Mouse (Mus musculus): ENCODE results near the gene Eif2d. TPM values are rescaled to one million over a fixed set of nuclear protein-coding genes. Genes with fewer than 3 reads are reported as not detected.

Gene Eif2d
- polyA plus RNA-seq, 1 experiment: not detected

GRCm38 (mm10) chr1:131212956-131213355 is 60.0 kb downstream of the Eif2d start:
- TF ChIP-seq POLR2A (IDR thresholded peaks at IDR 0.05; ENCODE audit: insufficient read depth, low read depth, low read length) (no peak), CTCF (IDR thresholded peaks at IDR 0.05; ENCODE audit: insufficient read depth, low read depth, low read length) (no peak)
- H3K27ac ChIP-seq (ENCODE audit: insufficient read depth, low read depth, low read length): no peak overlapping the region
- WGBS: 86% methylated on average over 5 of the region's 5 CpGs

GRCm38 (mm10) chr1:131213361-131213760 is 60.4 kb downstream of the Eif2d start:
- H3K4me1 ChIP-seq (ENCODE audit: control insufficient read depth, insufficient read depth, low read length): peaks cover 5% of the 10 kb centered on the region
- no peak overlapping the region for H3K4me3 ChIP-seq (ENCODE audit: insufficient read depth, low read depth, low read length)
- no peak for TF ChIP-seq CTCF (IDR thresholded peaks at IDR 0.05; ENCODE audit: insufficient read depth, low read depth, low read length)
- TF ChIP-seq POLR2A (IDR thresholded peaks at IDR 0.05; ENCODE audit: insufficient read depth, low read depth, low read length): no peak
- 90% methylated on average over 6 of the region's 6 CpGs for WGBS
- no peak overlapping the region for H3K27ac ChIP-seq (ENCODE audit: insufficient read depth, low read depth, low read length)

More at GRCm38 (mm10) chr1:131212956-131213355, 60.0 kb downstream of the Eif2d start:
- no peak overlapping the region for H3K4me3 ChIP-seq (ENCODE audit: insufficient read depth, low read depth, low read length)
- peaks cover 5% of the 10 kb centered on the region for H3K4me1 ChIP-seq (ENCODE audit: control insufficient read depth, insufficient read depth, low read length)

- Histone ChIP-seq H3K4me1 (ENCODE audit: control insufficient read depth, insufficient read depth, low read length) (no peaks in the 10 kb centered on the region), H3K27ac (ENCODE audit: insufficient read depth, low read depth, low read length) (no peak overlapping the region), H3K4me3 (ENCODE audit: insufficient read depth, low read depth, low read length) (no peak overlapping the region)
- 91% methylated on average over 11 of the region's 11 CpGs for WGBS
- TF ChIP-seq POLR2A (IDR thresholded peaks at IDR 0.05; ENCODE audit: insufficient read depth, low read depth, low read length) (no peak), CTCF (IDR thresholded peaks at IDR 0.05; ENCODE audit: insufficient read depth, low read depth, low read length) (no peak)
Observed at GRCm38 (mm10) chr1:131218933-131219332, 66.0 kb downstream of the Eif2d start.

GRCm38 (mm10) chr1:131221822-131222590 is 69.0 kb downstream of the Eif2d start:
- H3K4me3 ChIP-seq (ENCODE audit: insufficient read depth, low read depth, low read length): no peak overlapping the region
- WGBS: 87% methylated on average over 13 of the region's 13 CpGs
- TF ChIP-seq POLR2A (IDR thresholded peaks at IDR 0.05; ENCODE audit: insufficient read depth, low read depth, low read length) (no peak), CTCF (IDR thresholded peaks at IDR 0.05; ENCODE audit: insufficient read depth, low read depth, low read length) (no peak)
- no peak overlapping the region for H3K27ac ChIP-seq (ENCODE audit: insufficient read depth, low read depth, low read length)
- H3K4me1 ChIP-seq (ENCODE audit: control insufficient read depth, insufficient read depth, low read length): no peaks in the 10 kb centered on the region

GRCm38 (mm10) chr1:131223345-131223744 is 70.4 kb downstream of the Eif2d start:
- no peak for TF ChIP-seq CTCF (IDR thresholded peaks at IDR 0.05; ENCODE audit: insufficient read depth, low read depth, low read length)
- no peak for TF ChIP-seq POLR2A (IDR thresholded peaks at IDR 0.05; ENCODE audit: insufficient read depth, low read depth, low read length)
- no peak overlapping the region for H3K4me3 ChIP-seq (ENCODE audit: insufficient read depth, low read depth, low read length)
- 90% methylated on average over 2 of the region's 2 CpGs for WGBS
- H3K27ac ChIP-seq (ENCODE audit: insufficient read depth, low read depth, low read length): no peak overlapping the region
- no peaks in the 10 kb centered on the region for H3K4me1 ChIP-seq (ENCODE audit: control insufficient read depth, insufficient read depth, low read length)

GRCm38 (mm10) chr1:131224848-131225471 is 72.0 kb downstream of the Eif2d start:
- Histone ChIP-seq H3K4me3 (ENCODE audit: insufficient read depth, low read depth, low read length) (no peak overlapping the region), H3K4me1 (ENCODE audit: control insufficient read depth, insufficient read depth, low read length) (no peaks in the 10 kb centered on the region), H3K27ac (ENCODE audit: insufficient read depth, low read depth, low read length) (no peak overlapping the region)
- TF ChIP-seq POLR2A (IDR thresholded peaks at IDR 0.05; ENCODE audit: insufficient read depth, low read depth, low read length) (no peak), CTCF (IDR thresholded peaks at IDR 0.05; ENCODE audit: insufficient read depth, low read depth, low read length) (no peak)
- whole genome bisulfite sequencing: 72% methylated on average over 12 of the region's 12 CpGs

GRCm38 (mm10) chr1:131228225-131228624 is 75.2 kb downstream of the Eif2d start:
- Histone ChIP-seq H3K4me3 (ENCODE audit: insufficient read depth, low read depth, low read length) (no peak overlapping the region), H3K4me1 (ENCODE audit: control insufficient read depth, insufficient read depth, low read length) (no peaks in the 10 kb centered on the region), H3K27ac (ENCODE audit: insufficient read depth, low read depth, low read length) (no peak overlapping the region)
- TF ChIP-seq POLR2A (IDR thresholded peaks at IDR 0.05; ENCODE audit: insufficient read depth, low read depth, low read length) (no peak), CTCF (IDR thresholded peaks at IDR 0.05; ENCODE audit: insufficient read depth, low read depth, low read length) (no peak)
- 65% methylated on average over 7 of the region's 7 CpGs for WGBS

- WGBS: 83% methylated on average over 5 of the region's 5 CpGs
- no peak overlapping the region for H3K4me3 ChIP-seq (ENCODE audit: insufficient read depth, low read depth, low read length)
- TF ChIP-seq CTCF (IDR thresholded peaks at IDR 0.05; ENCODE audit: insufficient read depth, low read depth, low read length) (no peak), POLR2A (IDR thresholded peaks at IDR 0.05; ENCODE audit: insufficient read depth, low read depth, low read length) (no peak)
- no peak overlapping the region for H3K27ac ChIP-seq (ENCODE audit: insufficient read depth, low read depth, low read length)
- no peaks in the 10 kb centered on the region for H3K4me1 ChIP-seq (ENCODE audit: control insufficient read depth, insufficient read depth, low read length)
Observed at GRCm38 (mm10) chr1:131228659-131229058, 75.7 kb downstream of the Eif2d start.

- Histone ChIP-seq H3K4me1 (ENCODE audit: control insufficient read depth, insufficient read depth, low read length) (no peaks in the 10 kb centered on the region), H3K27ac (ENCODE audit: insufficient read depth, low read depth, low read length) (no peak overlapping the region), H3K4me3 (ENCODE audit: insufficient read depth, low read depth, low read length) (no peak overlapping the region)
- 81% methylated on average over 12 of the region's 12 CpGs for WGBS
- TF ChIP-seq CTCF (IDR thresholded peaks at IDR 0.05; ENCODE audit: insufficient read depth, low read depth, low read length) (no peak), POLR2A (IDR thresholded peaks at IDR 0.05; ENCODE audit: insufficient read depth, low read depth, low read length) (no peak)
Observed at GRCm38 (mm10) chr1:131233527-131233926, 80.5 kb downstream of the Eif2d start.
